Mouse (Mus musculus): ENCODE measurements around the gene Rtn4rl2.
"Not testable (repeated sequence)": the region's sequence is repeated elsewhere in the genome, so short reads cannot be mapped to it uniquely, and the experiment has no call there.

Gene Rtn4rl2

GRCm38 (mm10) chr2:84886234-84886731 is at the start of gene Rtn4rl2:
Gene Rtn4rl2, minus strand, starts transcription at chr2:84886710.
- in situ Hi-C loops (cut with MboI; ENCODE audit: low pct_unique_long_range_greater_than_20kb in 1 of 2, low sequenced_read_pairs in 2 of 2, unreplicated experiment in 1 of 2): no loop called here

GRCm38 (mm10) chr2:84935065-84935464 is 48.6 kb upstream of the Rtn4rl2 start:
- in situ Hi-C loops (cut with MboI; ENCODE audit: low pct_unique_long_range_greater_than_20kb in 1 of 2, low sequenced_read_pairs in 2 of 2, unreplicated experiment in 1 of 2): no loop called here

- in situ Hi-C loops (cut with MboI; ENCODE audit: low pct_unique_long_range_greater_than_20kb in 1 of 2, low sequenced_read_pairs in 2 of 2, unreplicated experiment in 1 of 2): no loop called here
These were observed 48.1 kb upstream of the Rtn4rl2 start for GRCm38 (mm10) chr2:84934649-84935007.

- in situ Hi-C loops (cut with MboI; ENCODE audit: low pct_unique_long_range_greater_than_20kb in 1 of 2, low sequenced_read_pairs in 2 of 2, unreplicated experiment in 1 of 2): no loop called here
These were observed 47.6 kb upstream of the Rtn4rl2 start for GRCm38 (mm10) chr2:84933992-84934648.

GRCm38 (mm10) chr2:84930186-84930585 is 43.7 kb upstream of the Rtn4rl2 start:
- in situ Hi-C loops (cut with MboI; ENCODE audit: low pct_unique_long_range_greater_than_20kb in 1 of 2, low sequenced_read_pairs in 2 of 2, unreplicated experiment in 1 of 2): no loop called here

GRCm38 (mm10) chr2:84919601-84920108 is 33.1 kb upstream of the Rtn4rl2 start:
- in situ Hi-C loops (cut with MboI; ENCODE audit: low pct_unique_long_range_greater_than_20kb in 1 of 2, low sequenced_read_pairs in 2 of 2, unreplicated experiment in 1 of 2): no loop called here

GRCm38 (mm10) chr2:84918188-84918587 is 31.7 kb upstream of the Rtn4rl2 start:
- in situ Hi-C loops (cut with MboI; ENCODE audit: low pct_unique_long_range_greater_than_20kb in 1 of 2, low sequenced_read_pairs in 2 of 2, unreplicated experiment in 1 of 2): no loop called here

GRCm38 (mm10) chr2:84916548-84917320 is 30.2 kb upstream of the Rtn4rl2 start:
- in situ Hi-C loops (cut with MboI; ENCODE audit: low pct_unique_long_range_greater_than_20kb in 1 of 2, low sequenced_read_pairs in 2 of 2, unreplicated experiment in 1 of 2): no loop called here

GRCm38 (mm10) chr2:84915330-84915729 is 28.8 kb upstream of the Rtn4rl2 start:
- in situ Hi-C loops (cut with MboI; ENCODE audit: low pct_unique_long_range_greater_than_20kb in 1 of 2, low sequenced_read_pairs in 2 of 2, unreplicated experiment in 1 of 2): no loop called here

GRCm38 (mm10) chr2:84913881-84914280 is 27.4 kb upstream of the Rtn4rl2 start:
- in situ Hi-C loops (cut with MboI; ENCODE audit: low pct_unique_long_range_greater_than_20kb in 1 of 2, low sequenced_read_pairs in 2 of 2, unreplicated experiment in 1 of 2): no loop called here

GRCm38 (mm10) chr2:84912722-84913121 is 26.2 kb upstream of the Rtn4rl2 start:
- in situ Hi-C loops (cut with MboI; ENCODE audit: low pct_unique_long_range_greater_than_20kb in 1 of 2, low sequenced_read_pairs in 2 of 2, unreplicated experiment in 1 of 2): no loop called here

GRCm38 (mm10) chr2:84896686-84897085 is 10.2 kb upstream of the Rtn4rl2 start:
- in situ Hi-C loops (cut with MboI; ENCODE audit: low pct_unique_long_range_greater_than_20kb in 1 of 2, low sequenced_read_pairs in 2 of 2, unreplicated experiment in 1 of 2): not testable (repeated sequence)

GRCm38 (mm10) chr2:84895495-84896198 is 9.1 kb upstream of the Rtn4rl2 start:
- in situ Hi-C loops (cut with MboI; ENCODE audit: low pct_unique_long_range_greater_than_20kb in 1 of 2, low sequenced_read_pairs in 2 of 2, unreplicated experiment in 1 of 2): no loop called here

- in situ Hi-C loops (cut with MboI; ENCODE audit: low pct_unique_long_range_greater_than_20kb in 1 of 2, low sequenced_read_pairs in 2 of 2, unreplicated experiment in 1 of 2): no loop called here
These were observed 6.8 kb upstream of the Rtn4rl2 start for GRCm38 (mm10) chr2:84893359-84893758.

- in situ Hi-C loops (cut with MboI; ENCODE audit: low pct_unique_long_range_greater_than_20kb in 1 of 2, low sequenced_read_pairs in 2 of 2, unreplicated experiment in 1 of 2): no loop called here
These were observed 3.5 kb upstream of the Rtn4rl2 start for GRCm38 (mm10) chr2:84890045-84890340.

- in situ Hi-C loops (cut with MboI; ENCODE audit: low pct_unique_long_range_greater_than_20kb in 1 of 2, low sequenced_read_pairs in 2 of 2, unreplicated experiment in 1 of 2): no loop called here
These were observed 3.0 kb upstream of the Rtn4rl2 start for GRCm38 (mm10) chr2:84889316-84890044.

- in situ Hi-C loops (cut with MboI; ENCODE audit: low pct_unique_long_range_greater_than_20kb in 1 of 2, low sequenced_read_pairs in 2 of 2, unreplicated experiment in 1 of 2): no loop called here
These were observed 2.3 kb upstream of the Rtn4rl2 start for GRCm38 (mm10) chr2:84888657-84889315.

Data from mouse embryonic stem cell (cell line).